Mouse (Mus musculus) lung, adult 18-20 months (tissue): ENCODE data around the gene 2010300C02Rik.
"Not testable (repeated sequence)": the region's sequence is repeated elsewhere in the genome, so short reads cannot be mapped to it uniquely, and the experiment has no call there.

Experiments used
- DNase-seq, 2 experiments: peaks; one replicate each; pipeline ENCODE4 v3.0.0; 2022; ENCODE audit warnings: mixed read lengths in 2 of 2

Gene 2010300C02Rik

DNA sequence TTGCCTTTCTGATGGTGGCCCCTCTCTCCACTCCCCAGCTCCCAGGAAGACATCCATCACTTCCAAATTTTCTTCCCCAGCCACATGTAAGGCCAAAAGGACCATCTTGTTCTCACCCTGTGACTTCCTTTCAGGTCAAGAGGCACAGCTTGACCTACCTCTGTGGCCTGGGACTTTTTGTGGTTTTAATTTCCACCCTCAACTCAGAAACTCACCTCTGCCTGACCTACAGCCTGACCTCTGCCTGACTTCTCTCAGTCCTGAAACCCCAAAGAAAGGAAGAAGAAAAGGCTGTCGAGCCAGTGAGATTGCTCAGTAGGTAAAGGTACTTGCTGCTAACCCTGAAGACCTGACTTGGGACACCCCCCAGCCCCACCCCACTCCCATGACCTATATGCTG is 100.3 kb downstream of the 2010300C02Rik start:
- no peak for DNase-seq

DNA sequence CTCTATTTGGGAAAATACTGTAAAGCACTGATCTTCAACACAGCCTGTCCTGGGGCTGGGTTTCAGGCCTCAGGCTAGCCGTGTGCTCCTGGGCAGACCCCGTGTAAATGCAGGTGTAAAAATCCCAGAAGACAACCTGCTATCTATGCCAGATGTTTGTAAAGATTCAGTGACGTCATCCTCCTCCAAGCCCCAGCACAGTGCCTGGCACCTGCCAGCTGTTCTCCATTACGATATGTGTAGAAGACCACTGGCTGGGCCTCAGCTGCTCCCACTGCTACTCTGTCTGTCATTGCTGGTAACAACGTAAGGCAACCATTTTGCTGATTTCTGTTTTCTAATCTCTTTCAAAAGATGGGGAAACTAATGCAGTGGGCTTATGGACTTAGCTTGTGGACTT is 102.8 kb downstream of the 2010300C02Rik start:
- no peak for DNase-seq

DNA sequence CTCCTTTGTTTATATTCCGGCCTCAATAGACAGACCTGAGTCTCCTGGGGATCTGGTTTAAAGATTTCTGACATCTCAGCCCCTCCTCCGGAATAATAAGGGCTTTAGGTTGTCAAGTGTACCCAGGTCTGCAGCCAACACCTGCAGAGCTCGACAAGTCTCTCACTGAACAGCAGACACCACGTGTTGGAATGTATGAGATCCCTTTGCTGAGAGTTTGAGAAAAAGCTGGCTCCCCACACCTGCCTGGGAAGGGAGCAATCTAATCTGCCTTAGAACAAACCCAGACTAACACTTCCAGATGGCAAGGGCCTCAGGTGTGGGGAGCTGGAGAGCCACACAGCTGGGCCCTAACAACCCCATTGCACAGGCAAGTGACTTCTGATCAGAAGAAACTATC is 103.3 kb downstream of the 2010300C02Rik start:
- no peak for DNase-seq

DNA sequence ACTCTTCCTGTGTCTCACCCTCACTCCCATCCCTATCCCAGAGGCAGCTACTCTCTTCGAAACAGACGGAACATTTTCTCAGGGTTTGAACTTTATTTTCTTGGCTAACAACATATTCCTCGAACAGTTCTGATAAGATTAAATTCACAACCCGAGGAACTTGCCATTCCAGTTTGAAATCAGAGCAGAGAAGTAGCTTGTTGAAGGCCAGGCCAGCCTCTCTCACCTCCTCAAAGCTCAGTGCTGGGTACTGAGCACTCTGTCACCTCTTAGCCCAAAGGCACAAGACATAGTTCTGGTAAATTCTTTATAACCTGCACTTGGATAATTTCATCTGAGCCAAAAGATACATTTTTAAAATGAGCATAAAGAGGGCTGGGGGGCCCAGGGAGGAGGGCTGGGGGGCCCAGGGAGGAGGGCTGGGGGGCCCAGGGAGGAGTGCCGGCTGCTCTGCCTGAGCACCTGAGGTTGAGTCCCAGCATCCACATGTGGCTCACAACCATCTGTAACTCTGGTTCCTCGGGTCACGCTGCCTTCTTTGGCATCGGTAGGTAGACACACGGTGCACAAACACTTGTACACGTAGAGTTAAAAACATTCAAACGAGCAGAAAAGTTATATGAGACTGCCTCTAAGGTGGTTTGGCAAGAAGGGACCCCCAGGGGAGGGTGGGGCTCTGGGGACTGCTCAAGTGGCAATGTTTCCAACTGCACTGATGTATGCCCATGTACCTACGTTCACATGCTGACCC is 104.4 kb downstream of the 2010300C02Rik start:
- DNase-seq: peak; percentile 47 to 65

DNA sequence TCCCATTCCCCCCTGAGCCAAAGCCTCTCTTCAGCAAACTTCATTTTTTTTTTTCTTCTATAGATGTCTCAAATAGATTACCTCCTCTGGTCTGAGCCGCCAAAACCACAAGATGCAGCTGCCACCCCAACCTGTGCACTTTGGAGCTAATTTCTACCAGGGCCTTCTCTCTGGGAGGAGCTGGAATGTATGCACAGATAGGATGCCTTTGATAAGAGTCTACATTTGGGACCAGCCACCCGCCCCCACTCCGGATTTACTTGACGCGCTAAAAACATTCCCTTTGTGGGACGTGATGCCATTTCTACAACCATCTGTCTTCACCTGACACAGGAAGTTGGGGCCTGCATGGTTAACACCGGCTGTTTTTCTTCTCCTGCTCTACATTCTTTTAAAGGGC is 105.0 kb downstream of the 2010300C02Rik start:
- no peak for DNase-seq

DNA sequence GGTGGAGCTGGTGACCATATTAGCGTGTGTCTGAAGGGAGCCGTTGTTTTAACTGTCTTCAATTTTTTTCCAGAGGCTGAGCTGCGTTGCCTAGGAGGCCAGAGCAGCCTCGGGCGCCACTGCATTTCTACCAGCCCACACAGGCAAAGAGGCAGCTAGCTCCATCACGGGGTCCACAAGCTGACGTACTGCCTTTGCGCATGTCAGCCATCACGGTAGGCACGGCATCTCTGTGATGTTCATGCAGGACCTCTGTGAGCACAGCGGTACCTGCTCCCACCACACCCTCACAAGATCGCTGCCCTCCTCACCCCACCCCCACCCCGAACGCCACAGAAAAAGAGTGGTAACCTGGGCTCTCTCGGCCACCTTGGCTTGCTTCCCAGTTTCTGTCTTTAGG is 105.8 kb downstream of the 2010300C02Rik start:
- no peak for DNase-seq

DNA sequence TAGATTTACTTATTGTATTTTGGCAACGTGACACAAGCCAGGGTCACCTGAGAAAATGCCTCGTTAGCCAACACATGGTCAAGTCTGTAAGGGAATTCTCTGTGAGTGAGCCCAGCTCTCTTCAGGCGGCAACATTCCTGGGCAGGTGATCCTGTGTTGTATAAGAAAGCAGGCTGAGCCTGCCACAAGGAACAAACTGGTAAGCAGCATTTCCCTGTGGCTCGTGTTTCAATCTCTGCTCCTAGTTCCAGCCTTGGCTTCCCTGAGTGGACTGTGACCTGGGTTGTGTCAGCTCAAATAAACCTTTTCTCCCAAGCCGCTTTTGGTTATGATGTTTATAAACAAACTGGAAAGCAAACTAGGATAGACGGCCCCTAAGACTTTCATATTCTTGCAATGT is 108.9 kb downstream of the 2010300C02Rik start:
- peak; percentile 35 to 53 for DNase-seq

DNA sequence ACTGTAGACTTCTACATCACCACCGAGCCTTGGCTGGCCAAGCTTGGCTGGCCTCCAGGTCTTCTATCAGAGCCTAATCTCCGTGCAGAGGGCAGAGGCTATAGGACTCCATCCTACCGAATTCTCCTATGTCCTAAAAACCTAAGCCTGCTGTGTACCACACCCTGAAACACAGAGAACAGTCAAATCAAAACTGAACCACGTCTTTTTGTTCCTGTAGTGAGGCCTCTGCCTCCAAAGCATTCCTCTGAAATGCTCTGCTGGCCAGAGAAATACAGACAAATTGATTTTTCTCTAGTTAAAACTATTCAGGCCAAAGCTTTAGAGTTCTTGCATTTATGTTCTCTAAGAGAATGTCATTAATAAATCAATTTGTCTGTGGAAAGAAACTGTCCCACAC is 109.6 kb downstream of the 2010300C02Rik start:
- no peak for DNase-seq

DNA sequence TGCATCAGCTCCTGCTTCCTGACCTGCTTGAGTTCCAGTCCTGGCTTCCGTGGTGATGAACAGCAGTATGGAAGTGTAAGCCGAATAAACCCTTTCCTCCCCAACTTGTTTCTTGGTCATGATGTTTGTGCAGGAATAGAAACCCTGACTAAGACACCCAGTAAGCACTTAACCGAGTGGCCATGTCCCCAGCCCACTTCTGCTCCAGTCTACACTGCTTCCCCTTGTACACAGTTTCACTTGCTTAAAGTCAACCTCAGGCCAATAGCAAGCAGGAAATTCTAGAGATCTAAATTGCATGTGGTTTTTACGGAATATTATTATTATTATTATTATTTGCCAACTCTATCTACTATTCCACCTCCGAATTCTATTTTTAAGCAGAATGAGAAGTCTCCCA is 114.2 kb downstream of the 2010300C02Rik start:
- DNase-seq: not testable (repeated sequence)

DNA sequence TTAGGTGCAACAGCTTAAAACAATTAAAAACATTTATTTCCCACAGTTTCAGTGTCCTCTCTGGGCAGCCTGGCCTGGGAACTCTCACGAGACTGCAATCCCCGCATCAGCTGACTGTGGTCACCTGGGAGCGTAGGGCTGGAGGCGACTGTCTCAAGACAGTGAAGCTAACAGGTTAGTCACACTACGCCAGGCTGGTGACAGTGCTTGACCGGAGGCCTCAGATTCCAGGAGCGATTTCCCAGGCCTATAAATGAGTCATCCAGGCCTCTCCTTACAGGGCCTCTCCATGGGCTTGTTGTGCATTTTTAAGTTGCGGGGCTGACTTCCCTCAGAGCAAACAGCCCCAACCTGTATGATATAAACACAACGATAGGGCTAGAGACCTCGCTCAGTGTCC is 116.7 kb downstream of the 2010300C02Rik start:
- no peak for DNase-seq

DNA sequence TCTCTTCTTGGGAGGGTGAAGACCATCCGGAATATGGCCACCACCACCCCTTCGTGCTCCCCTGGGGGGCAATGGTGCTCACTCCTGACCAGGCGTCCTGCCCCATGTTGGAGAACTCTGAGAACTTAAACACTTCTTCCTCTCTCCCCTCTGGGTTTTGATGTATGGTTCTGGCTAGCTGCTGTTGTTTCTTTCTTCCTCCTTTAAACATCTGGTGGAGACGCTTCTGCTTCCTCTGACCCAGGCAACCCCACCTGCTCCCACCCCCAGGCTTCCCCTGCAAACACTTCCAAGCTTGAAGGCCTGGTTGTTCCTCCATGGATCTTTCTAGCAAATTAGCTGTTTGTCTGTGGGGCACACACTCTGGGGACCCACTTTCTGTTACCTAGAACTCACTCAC is 117.6 kb downstream of the 2010300C02Rik start:
- DNase-seq: no peak

DNA sequence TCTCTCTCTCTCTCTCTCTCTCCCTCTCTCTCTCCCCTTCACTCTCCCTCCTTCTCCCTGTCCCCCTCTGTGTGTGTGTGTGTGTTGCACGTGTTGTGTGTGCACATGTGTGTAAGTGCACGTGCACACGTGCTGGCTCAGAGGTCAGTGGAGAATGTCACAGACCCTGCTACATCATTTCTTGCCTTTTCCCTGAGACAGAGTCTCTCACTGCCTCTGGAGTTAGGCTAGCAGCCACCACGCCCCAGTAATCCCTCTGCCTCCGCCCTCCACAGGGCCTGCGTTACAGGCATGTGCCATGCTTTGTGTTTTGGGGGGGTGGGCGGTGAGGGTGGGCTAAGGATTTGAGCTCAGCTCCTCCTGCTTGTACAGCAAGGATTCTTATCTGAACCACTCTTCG is 118.4 kb downstream of the 2010300C02Rik start:
- no peak for DNase-seq

DNA sequence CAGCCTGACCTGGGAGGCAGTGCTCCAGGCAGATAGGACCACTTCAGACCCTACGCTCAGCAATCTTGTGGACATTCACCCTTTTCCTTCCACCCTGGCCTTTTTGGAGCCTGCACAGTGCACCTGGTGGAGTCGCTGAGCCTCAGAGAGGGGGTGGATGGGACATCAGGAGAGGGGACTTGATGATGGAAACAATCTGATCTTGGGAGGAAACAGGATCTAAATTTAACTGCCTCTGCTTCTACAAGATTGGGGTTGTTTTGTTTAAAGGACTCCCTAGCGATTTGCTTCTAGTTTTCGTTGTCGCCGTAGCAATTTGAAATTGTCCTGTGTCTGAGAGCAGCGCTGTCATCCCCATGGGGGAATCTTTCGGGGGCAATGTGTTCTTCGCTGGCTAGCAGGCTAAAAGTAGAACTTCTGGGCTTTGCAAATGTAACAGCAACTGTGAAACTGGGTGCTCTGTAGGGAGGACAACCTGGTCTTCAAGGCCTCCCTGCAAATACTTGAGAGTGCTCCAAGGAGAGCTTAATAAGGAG is 119.2 kb downstream of the 2010300C02Rik start:
- DNase-seq: no peak

DNA sequence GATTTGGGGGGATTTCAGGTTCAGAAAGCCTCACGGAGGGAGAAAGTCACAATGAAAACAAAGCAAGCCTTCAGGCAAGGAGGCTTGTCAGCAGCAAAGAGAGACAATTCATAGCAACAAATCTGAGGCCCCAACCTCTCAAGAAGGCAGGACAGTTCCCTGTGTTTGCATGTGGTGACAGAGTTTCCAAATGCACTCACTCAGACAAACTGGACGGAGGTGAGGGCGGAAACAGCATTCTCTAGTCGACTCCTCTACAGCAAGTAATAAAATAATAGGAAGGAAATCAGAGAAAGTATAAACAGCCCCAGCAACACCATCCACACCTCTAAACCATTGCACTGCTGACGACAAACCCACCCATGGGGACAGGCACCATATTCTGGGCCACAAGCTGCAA is 120.9 kb downstream of the 2010300C02Rik start:
- no peak for DNase-seq

DNA sequence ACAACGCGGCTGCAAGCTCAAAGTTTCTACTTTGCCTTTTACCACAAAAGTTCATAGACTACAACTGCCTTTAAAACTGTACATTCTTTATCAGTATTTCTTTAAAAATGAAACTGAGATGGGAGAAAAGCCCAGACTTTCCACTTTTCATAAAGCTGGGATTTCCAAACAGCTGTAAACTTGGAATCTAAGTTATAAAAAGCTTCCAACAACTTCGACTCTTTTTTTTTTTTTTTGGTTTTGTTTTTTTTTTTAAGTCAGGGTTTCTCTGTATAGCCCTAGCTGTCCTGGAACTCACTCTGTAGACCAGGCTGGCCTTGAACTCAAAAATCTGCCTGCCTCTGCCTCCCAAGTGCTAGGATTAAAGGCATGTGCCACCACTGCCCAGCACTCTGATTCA is 125.1 kb downstream of the 2010300C02Rik start:
- DNase-seq: not testable (repeated sequence)

DNA sequence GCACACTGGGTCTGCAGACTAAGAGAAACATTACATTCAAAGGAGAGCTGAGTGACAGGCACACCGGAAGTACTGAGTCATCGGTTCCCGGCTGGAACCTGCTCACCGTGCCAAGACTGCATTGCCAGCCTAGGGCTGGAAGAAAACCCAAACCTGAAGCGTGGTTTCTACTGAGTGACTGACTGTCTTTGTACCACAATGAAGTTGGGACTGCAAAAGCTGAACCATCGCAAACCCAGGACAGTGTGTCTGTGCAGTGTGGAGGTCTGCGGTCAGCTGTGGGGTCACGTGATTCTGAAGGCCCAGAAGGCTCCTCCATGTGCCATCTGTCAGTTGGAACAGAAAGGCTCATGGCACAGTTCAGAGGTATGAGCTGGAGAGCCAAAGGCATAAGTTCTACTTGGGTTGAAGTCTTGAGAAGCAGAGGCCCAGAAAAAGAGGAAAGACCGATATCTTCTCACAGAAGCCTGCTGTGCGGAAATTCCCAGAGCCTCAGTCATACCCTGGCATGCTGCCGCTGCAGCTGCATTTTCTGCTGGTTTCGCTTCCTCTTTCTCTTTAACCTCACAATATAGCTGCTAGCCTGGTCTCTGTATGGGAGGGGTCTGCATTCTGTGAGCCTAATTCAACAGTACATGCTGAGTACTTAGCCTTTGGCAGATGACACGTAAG is 133.9 kb downstream of the 2010300C02Rik start:
- DNase-seq: peak; percentile 44 to 69

DNA sequence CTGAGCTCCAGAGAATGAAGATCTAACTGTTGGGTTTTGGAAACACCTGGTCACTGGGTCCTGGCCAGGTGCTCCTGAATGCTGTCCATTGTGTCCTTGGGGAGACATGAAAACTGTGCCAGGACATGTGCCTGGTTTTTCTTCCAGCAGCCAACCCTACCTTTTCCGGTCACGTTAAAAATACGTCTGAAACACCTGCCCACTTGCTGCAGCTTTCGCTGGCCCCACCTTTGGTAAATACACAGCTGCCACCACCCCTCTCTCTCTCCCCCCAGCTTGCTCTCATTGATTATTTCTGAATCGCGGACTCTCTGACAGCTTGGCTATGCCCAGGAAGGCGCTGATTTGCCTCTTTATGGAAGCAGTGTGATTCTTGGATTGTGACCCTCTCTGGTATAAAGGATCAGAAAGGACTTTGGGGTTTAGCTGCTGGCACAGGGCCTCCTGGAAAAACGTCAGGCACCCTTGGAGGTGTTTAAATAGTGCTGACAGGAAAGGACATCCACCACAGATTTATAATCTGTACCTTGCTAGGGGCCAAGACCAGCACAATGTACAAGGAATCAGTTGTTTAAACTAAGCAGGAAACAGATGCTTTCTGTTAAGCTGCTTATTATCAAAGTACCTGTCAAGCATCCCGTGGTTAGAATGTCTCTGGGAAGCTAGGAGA is 136.0 kb downstream of the 2010300C02Rik start:
- peak; percentile 17 to 47 for DNase-seq

DNA sequence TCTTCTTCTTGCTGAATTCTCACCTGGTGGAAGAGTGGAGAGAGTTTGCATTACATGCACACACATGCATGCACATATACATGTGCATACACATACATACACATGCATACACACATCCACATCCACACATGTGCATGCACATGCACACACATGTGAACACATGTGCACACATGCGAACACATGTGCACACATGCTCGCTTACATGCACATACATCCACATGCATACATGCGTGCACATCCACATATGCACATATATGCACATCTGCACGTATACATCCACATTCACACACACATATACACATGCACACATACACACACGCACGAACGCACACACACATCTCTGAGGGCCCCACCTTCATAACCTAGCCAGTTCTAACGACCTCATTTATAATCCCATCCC is 136.7 kb downstream of the 2010300C02Rik start:
- no peak for DNase-seq

DNA sequence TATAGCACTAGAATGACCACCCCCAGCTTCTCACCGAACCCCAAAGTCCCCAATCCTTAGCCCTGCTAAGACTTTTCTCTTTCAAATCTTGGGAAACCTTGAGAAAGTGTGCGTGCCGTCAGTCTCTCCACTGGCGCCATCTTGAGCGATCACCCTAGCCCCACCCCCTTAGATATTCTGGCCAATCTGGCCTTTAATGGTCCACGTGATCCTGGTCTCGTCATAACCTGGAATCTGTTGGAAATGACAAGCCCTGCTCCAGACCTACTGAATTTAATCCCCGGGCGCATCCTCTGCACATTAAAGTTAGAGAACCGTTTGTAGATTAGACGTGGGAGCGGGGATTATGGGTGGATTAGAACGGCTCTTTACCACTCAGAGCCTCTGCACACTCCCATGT is 140.2 kb downstream of the 2010300C02Rik start:
- DNase-seq: no peak

DNA sequence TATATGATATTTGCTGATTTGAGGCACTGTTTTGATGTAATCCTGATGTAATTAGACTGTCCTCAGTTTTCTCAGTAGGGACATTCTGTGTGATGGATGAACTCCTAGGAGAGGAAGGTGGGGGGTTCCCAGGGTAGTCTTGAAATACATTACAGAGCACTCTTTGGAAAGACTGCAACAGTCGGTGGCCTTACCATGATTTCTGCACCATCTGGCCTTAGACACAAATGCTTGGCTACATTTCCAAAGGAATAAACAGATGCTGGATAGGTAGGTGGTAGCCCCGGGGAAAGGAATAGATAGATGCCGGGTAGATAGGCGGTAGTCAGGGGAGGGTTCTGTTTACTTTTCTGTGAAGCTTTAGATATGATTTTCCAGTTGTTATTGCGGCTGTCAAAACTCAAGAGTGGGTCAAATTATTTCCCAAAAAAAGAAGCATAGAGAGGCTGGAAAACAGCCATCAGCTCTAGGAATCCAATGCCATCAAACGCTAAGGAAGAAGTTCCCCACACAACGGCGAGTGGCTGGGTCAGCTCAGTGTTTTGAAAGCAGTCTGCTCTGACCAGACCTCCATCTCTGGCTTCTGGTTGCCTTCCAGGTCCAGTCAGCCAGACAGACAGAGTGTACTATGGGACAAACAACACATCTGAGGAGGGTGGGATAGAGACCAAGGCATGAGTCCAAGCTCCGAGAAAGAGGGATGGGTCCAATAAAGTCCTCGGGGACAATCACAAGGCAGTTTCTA is 147.2 kb downstream of the 2010300C02Rik start:
- DNase-seq: no peak

DNA sequence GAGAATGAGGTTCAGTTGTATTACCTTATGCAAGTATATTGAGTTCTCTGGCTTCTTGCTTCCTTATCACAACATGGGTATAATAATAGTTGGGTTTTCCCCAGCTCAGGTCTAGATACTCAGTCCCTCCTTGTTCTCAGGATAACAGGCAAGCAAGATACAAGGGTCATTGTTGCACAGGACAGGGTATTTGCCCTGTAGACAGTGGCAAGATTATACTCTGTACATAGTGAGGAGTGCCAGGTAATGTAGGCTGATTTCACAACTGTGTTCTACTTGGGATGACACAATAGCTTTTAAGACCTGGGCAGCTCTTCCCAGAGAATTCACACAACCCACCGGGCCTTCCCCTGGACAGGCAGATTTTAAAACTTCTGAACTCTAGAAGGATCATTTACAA is 151.5 kb downstream of the 2010300C02Rik start:
- DNase-seq: no peak

DNA sequence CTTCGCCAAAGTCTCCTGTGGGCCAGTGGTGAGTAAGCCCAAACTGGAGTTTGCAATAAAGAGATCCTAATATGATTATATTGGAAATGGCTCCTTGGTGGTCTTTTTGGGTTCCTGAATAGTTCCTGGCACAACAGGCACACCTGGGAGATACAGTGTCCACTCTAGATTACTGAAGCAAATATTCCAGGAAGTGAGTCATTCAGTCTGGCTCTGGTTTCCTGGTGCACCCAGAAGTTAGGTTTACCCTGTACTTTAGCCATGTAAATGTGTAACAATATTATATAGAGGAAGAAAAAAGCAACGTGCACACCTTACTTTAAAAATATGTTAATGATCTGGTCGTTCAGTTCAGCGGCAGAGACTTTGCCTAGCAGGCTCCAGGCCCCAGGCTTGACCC is 153.1 kb downstream of the 2010300C02Rik start:
- no peak for DNase-seq

DNA sequence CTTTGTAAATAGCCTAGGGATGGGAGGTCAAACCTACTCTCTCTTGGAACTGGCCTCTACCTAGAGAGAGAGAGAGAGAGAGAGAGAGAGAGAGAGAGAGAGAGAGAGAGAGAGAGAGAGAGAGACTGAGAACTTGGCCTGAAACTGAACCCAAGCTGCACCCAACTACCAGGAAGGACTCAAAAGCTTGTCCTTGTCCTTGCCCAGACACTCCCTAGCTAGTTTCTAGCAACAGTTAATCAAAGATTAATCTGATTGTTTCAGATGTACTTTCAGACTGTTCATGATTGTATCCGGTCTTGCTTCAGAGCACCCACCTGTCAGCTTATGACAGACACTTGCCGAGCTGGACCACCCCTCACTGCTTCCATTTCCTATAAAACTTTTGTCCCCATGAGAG is 153.5 kb downstream of the 2010300C02Rik start:
- no peak for DNase-seq
